Mouse (Mus musculus) heart, embryonic 14.5 days (tissue): Measurements from ENCODE around the gene Fam53b. TPM values are rescaled to one million over a fixed set of nuclear protein-coding genes. Genes with fewer than 3 reads are reported as not detected.

ENCODE experiments used
- ATAC-seq: fragments of 200-750 bp; cut with Nextera tagmentation; 2 replicates; pipeline ENCODE4 v1.8.0; 2017; ENCODE audit warnings: low read depth, moderate TSS enrichment; ENCODE audit not compliant: insufficient number of reproducible peaks, insufficient read depth, low FRiP score
- H3K27ac ChIP-seq, 2 experiments: fragments of 200-500 bp in 1 of 2; fragments of 300-500 bp in 1 of 2; sonication (generic) in 1 of 2; replicated peaks in 1 of 2; 2 replicates each; pipeline ENCODE4 v1.5.1; 2012 to 2014; ENCODE audit warnings: low read depth in 2 of 2, low read length in 2 of 2, control low read depth in 1 of 2, mild to moderate bottlenecking in 1 of 2, mixed read lengths in 1 of 2; ENCODE audit not compliant: control insufficient read depth in 1 of 2, insufficient read depth in 1 of 2
- H3K27me3 ChIP-seq: fragments of 300-500 bp; sonication (generic); 2 replicates; pipeline ENCODE4 v1.6.1; 2014; ENCODE audit warnings: mild to moderate bottlenecking, low read length, control low read depth; ENCODE audit not compliant: control insufficient read depth, insufficient read depth
- H3K36me3 ChIP-seq: fragments of 300-500 bp; sonication (generic); 2 replicates; pipeline ENCODE4 v1.6.1; 2014; ENCODE audit warnings: mild to moderate bottlenecking, control low read depth, low read length, mixed read lengths; ENCODE audit not compliant: control insufficient read depth, insufficient read depth
- H3K4me1 ChIP-seq, 2 experiments: fragments of 200-500 bp in 1 of 2; fragments of 300-500 bp in 1 of 2; sonication (generic) in 1 of 2; 2 replicates each; pipeline ENCODE4 v1.6.1; 2012 to 2014; ENCODE audit warnings: low read length in 2 of 2, control low read depth in 1 of 2, mixed read lengths in 1 of 2; ENCODE audit not compliant: control insufficient read depth in 2 of 2, insufficient read depth in 2 of 2
- H3K4me2 ChIP-seq: fragments of 300-500 bp; sonication (generic); 2 replicates; pipeline ENCODE4 v1.6.1; 2014; ENCODE audit warnings: mild to moderate bottlenecking, low read length
- H3K4me3 ChIP-seq, 2 experiments: fragments of 200-500 bp in 1 of 2; fragments of 300-500 bp in 1 of 2; sonication (generic) in 1 of 2; 2 replicates each; pipeline ENCODE4 v1.5.1; 2012 to 2014; ENCODE audit warnings: low read length in 2 of 2, mild to moderate bottlenecking in 2 of 2, control low read depth in 1 of 2, low read depth in 1 of 2, moderate library complexity in 1 of 2; ENCODE audit not compliant: control insufficient read depth in 1 of 2, insufficient read depth in 1 of 2
- H3K9ac ChIP-seq: fragments of 300-500 bp; sonication (generic); 2 replicates; pipeline ENCODE4 v1.6.1; 2014; ENCODE audit warnings: mild to moderate bottlenecking, low read length
- H3K9me3 ChIP-seq: fragments of 300-500 bp; sonication (generic); 2 replicates; pipeline ENCODE4 v1.6.1; 2016; ENCODE audit warnings: low read length, control low read depth; ENCODE audit not compliant: control insufficient read depth
- WGBS: fragments of 180-500 bp; shearing (Covaris S2); extraction: QIAGEN DNeasy Blood & Tissue Kit; methylation state at CpG from one replicate; pipeline ENCODE4 v1.1.7; 2014; 5-methylcytosine and 5-hydroxymethylcytosine counted together
- polyA plus RNA-seq: library from polyadenylated mRNA; unstranded; fragments of >200 nt; fragmentation: Nextera tagmentation; extraction: Ambion mirVana; gene quantifications from 2 replicates; pipeline ENCODE4 v1.2.1, GENCODE M21; 2014

Fam53b gene
- polyA plus RNA-seq, 1 experiment from 2014 or later: 15.4 TPM

- Histone ChIP-seq H3K9ac (peak overlapping the region; percentile 63), H3K36me3 (0 out of 2 replicates have a peak, but pooled peaks cover 4% of the 10 kb centered on the region), H3K27ac (peak overlapping the region; percentile 74 to 82), H3K27me3 (no peaks in the 10 kb centered on the region), H3K4me3 (no peak overlapping the region), H3K4me2 (no peak overlapping the region), H3K4me1 (peaks cover 41 to 62% of the 10 kb centered on the region in 2 experiments), H3K9me3 (no peaks in the 10 kb centered on the region)
- 62% methylated on average over 10 of the region's 10 CpGs for WGBS
- no peak for ATAC-seq
Observed at GRCm38 (mm10) chr7:132800868-132801267, 12.8 kb downstream of the Fam53b start.

- H3K4me3 ChIP-seq: no peak overlapping the region
- peak overlapping the region; percentile 11; the same call in 1 of the 2 replicates for H3K9ac ChIP-seq
- 70% methylated on average over 5 of the region's 5 CpGs for WGBS
- H3K9me3 ChIP-seq: no peaks in the 10 kb centered on the region
- H3K36me3 ChIP-seq: 0 out of 2 replicates have a peak, but pooled peaks cover 4% of the 10 kb centered on the region
- 0 out of 2 replicates have a peak, but pooled peaks have one; percentile 40 for ATAC-seq
- H3K4me2 ChIP-seq: no peak overlapping the region
- peaks cover 38 to 50% of the 10 kb centered on the region in 2 experiments for H3K4me1 ChIP-seq
- H3K27me3 ChIP-seq: no peaks in the 10 kb centered on the region
- H3K27ac ChIP-seq: peak overlapping the region; percentile 35 to 82
Observed at GRCm38 (mm10) chr7:132799119-132800016, 14.3 kb downstream of the Fam53b start.

GRCm38 (mm10) chr7:132795141-132795540 lies 18.5 kb downstream of the Fam53b start:
- ATAC-seq: no peak
- WGBS: 91% methylated on average over 5 of the region's 5 CpGs
- Histone ChIP-seq H3K9ac (no peak overlapping the region), H3K36me3 (0 out of 2 replicates have a peak, but pooled peaks cover 4% of the 10 kb centered on the region), H3K9me3 (no peaks in the 10 kb centered on the region), H3K4me1 (peaks cover 17 to 33% of the 10 kb centered on the region in 2 experiments), H3K27ac (no peak overlapping the region), H3K27me3 (no peaks in the 10 kb centered on the region), H3K4me3 (no peak overlapping the region), H3K4me2 (no peak overlapping the region)

GRCm38 (mm10) chr7:132793467-132793866 lies 20.2 kb downstream of the Fam53b start:
- Histone ChIP-seq H3K27me3 (no peaks in the 10 kb centered on the region), H3K9ac (no peak overlapping the region), H3K4me3 (no peak overlapping the region), H3K4me2 (no peak overlapping the region), H3K36me3 (0 out of 2 replicates have a peak, but pooled peaks cover 4% of the 10 kb centered on the region), H3K27ac (no peak overlapping the region), H3K9me3 (no peaks in the 10 kb centered on the region), H3K4me1 (peaks cover 9 to 26% of the 10 kb centered on the region in 2 experiments)
- no peak for ATAC-seq
- whole genome bisulfite sequencing: 65% methylated on average over 6 of the region's 6 CpGs

- H3K9me3 ChIP-seq: no peaks in the 10 kb centered on the region
- no peaks in the 10 kb centered on the region for H3K36me3 ChIP-seq
- no peak for ATAC-seq
- peaks cover 27 to 52% of the 10 kb centered on the region in 2 experiments for H3K4me1 ChIP-seq
- H3K27ac ChIP-seq: no peak overlapping the region
- H3K4me3 ChIP-seq: no peak overlapping the region
- no peaks in the 10 kb centered on the region for H3K27me3 ChIP-seq
- H3K4me2 ChIP-seq: no peak overlapping the region
- 89% methylated on average over 14 of the region's 14 CpGs for WGBS
- no peak overlapping the region for H3K9ac ChIP-seq
Observed at GRCm38 (mm10) chr7:132790447-132791219, 23.1 kb downstream of the Fam53b start.

GRCm38 (mm10) chr7:132788826-132789225 lies 24.9 kb downstream of the Fam53b start:
- no peak overlapping the region for H3K4me3 ChIP-seq
- H3K4me1 ChIP-seq: peaks cover 35 to 58% of the 10 kb centered on the region in 2 experiments
- no peaks in the 10 kb centered on the region for H3K27me3 ChIP-seq
- H3K4me2 ChIP-seq: no peak overlapping the region
- no peaks in the 10 kb centered on the region for H3K9me3 ChIP-seq
- 83% methylated on average over 13 of the region's 13 CpGs for WGBS
- no peak overlapping the region for H3K27ac ChIP-seq
- no peak for ATAC-seq
- H3K9ac ChIP-seq: no peak overlapping the region
- no peaks in the 10 kb centered on the region for H3K36me3 ChIP-seq

- Histone ChIP-seq H3K9ac (no peak overlapping the region), H3K36me3 (no peaks in the 10 kb centered on the region), H3K27ac (peak overlapping the region in 1 of 2 experiments; percentile 73; a peak in 2 of 4 replicates), H3K27me3 (no peaks in the 10 kb centered on the region), H3K9me3 (no peaks in the 10 kb centered on the region), H3K4me2 (no peak overlapping the region), H3K4me3 (no peak overlapping the region), H3K4me1 (peaks cover 28 to 53% of the 10 kb centered on the region in 2 experiments)
- ATAC-seq: no peak
- WGBS: 61% methylated on average over 4 of the region's 4 CpGs
Observed at GRCm38 (mm10) chr7:132787496-132788190, 26.0 kb downstream of the Fam53b start.
